Mouse (Mus musculus): ENCODE measurements around the gene Rfc4. TPM values are rescaled to one million over a fixed set of nuclear protein-coding genes. Genes with fewer than 3 reads are reported as not detected.

Rfc4 gene
- polyA plus RNA-seq, 1 experiment from 2014 or later, result 239 TPM

DNA sequence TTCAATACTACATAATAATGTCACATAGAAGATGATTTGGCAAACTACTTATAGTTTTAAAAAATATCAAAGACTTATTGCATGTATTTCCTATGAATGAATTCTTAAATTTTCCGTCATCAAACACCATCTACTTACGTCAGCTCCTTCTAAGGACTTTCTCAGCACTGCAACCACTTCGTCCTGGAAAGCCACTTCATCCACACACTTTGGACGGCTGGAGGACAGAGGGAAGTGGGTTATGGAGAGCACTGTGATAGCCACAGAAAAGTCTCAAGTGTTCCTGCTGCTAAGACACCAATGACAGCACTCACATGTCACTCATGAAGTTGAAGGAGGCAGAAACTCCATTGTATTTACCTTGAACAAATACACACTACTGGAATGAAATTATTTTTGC is 3.1 kb downstream of the Rfc4 start:
- no peak overlapping the region for H3K27ac ChIP-seq (ENCODE audit: low read depth, low read length)
- H3K4me3 ChIP-seq (ENCODE audit: low read depth, low read length), result no peak overlapping the region
- ATAC-seq (replicated peaks; ENCODE audit: low FRiP score), result no peak
- DNase-seq (ENCODE audit: low spot score), result no peak
- H3K9me3 ChIP-seq (ENCODE audit: control insufficient read depth, low read length), result no peaks in the 10 kb centered on the region
- 0 out of 2 replicates have a peak, but pooled peaks cover 6% of the 10 kb centered on the region for H3K4me1 ChIP-seq (replicated peaks; ENCODE audit: control insufficient read depth, insufficient read depth, low read length)
- peaks cover 2% of the 10 kb centered on the region; the same call in 1 of the 2 replicates for H3K36me3 ChIP-seq (ENCODE audit: control insufficient read depth, insufficient read depth, low read length)
- H3K27me3 ChIP-seq (ENCODE audit: control insufficient read depth, insufficient read depth, low read length), result no peaks in the 10 kb centered on the region
- WGBS, result 96% methylated on average over 4 of the region's 4 CpGs
- no peak overlapping the region for H3K4me2 ChIP-seq (ENCODE audit: low read depth, low read length, severe bottlenecking)
- H3K9ac ChIP-seq (ENCODE audit: low read length), result no peak overlapping the region

- no peak overlapping the region for H3K4me3 ChIP-seq (ENCODE audit: low read depth, low read length)
- no peak for DNase-seq (ENCODE audit: low spot score)
- 0 out of 2 replicates have a peak, but pooled peaks cover 2% of the 10 kb centered on the region for H3K4me1 ChIP-seq (replicated peaks; ENCODE audit: control insufficient read depth, insufficient read depth, low read length)
- no peak overlapping the region for H3K9ac ChIP-seq (ENCODE audit: low read length)
- peaks cover 2% of the 10 kb centered on the region; the same call in 1 of the 2 replicates for H3K36me3 ChIP-seq (ENCODE audit: control insufficient read depth, insufficient read depth, low read length)
- WGBS, result 91% methylated on average over 4 of the region's 4 CpGs
- H3K27me3 ChIP-seq (ENCODE audit: control insufficient read depth, insufficient read depth, low read length), result no peaks in the 10 kb centered on the region
- no peak overlapping the region for H3K27ac ChIP-seq (ENCODE audit: low read depth, low read length)
- no peak overlapping the region for H3K4me2 ChIP-seq (ENCODE audit: low read depth, low read length, severe bottlenecking)
- no peaks in the 10 kb centered on the region for H3K9me3 ChIP-seq (ENCODE audit: control insufficient read depth, low read length)
- no peak for ATAC-seq (replicated peaks; ENCODE audit: low FRiP score)
These were observed 4.4 kb downstream of the Rfc4 start for GRCm38 (mm10) chr16:23123104-23123503.

- Histone ChIP-seq H3K4me2 (ENCODE audit: low read depth, low read length, severe bottlenecking) (no peak overlapping the region), H3K27me3 (ENCODE audit: control insufficient read depth, insufficient read depth, low read length) (no peaks in the 10 kb centered on the region), H3K36me3 (ENCODE audit: control insufficient read depth, insufficient read depth, low read length) (peaks cover 2% of the 10 kb centered on the region; the same call in 1 of the 2 replicates), H3K9me3 (ENCODE audit: control insufficient read depth, low read length) (no peaks in the 10 kb centered on the region), H3K9ac (ENCODE audit: low read length) (no peak overlapping the region), H3K4me3 (ENCODE audit: low read depth, low read length) (no peak overlapping the region), H3K4me1 (replicated peaks; ENCODE audit: control insufficient read depth, insufficient read depth, low read length) (0 out of 2 replicates have a peak, but pooled peaks cover 2% of the 10 kb centered on the region), H3K27ac (ENCODE audit: low read depth, low read length) (no peak overlapping the region)
- DNase-seq (ENCODE audit: low spot score), result no peak
- 96% methylated on average over 3 of the region's 3 CpGs for WGBS
- no peak for ATAC-seq (replicated peaks; ENCODE audit: low FRiP score)
These were observed 5.1 kb downstream of the Rfc4 start for GRCm38 (mm10) chr16:23122446-23122845.

DNA sequence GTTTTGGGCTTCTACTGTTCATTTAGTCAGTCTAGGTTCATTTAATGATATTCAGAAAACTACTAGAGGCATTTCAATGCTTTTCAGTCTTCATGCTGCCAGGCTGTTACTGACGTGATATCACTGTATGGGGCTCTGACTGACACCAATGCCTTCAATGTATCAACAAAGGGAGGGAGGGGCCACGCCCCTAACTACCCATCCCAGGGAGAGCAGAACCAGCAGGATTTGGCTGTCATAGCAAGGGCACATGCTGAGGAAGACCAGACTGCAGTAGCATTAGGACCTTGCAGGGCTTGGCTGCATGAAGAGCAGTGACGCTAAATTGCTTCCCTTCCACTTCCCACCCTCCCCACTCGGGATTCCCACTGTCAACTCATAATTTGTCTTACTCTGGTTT is 10.4 kb downstream of the Rfc4 start:
- H3K27ac ChIP-seq (ENCODE audit: low read depth, low read length), result no peak overlapping the region
- no peak for DNase-seq (ENCODE audit: low spot score)
- H3K4me1 ChIP-seq (replicated peaks; ENCODE audit: control insufficient read depth, insufficient read depth, low read length), result no peaks in the 10 kb centered on the region
- H3K36me3 ChIP-seq (ENCODE audit: control insufficient read depth, insufficient read depth, low read length), result no peaks in the 10 kb centered on the region; the same call in 1 of the 2 replicates
- H3K9me3 ChIP-seq (ENCODE audit: control insufficient read depth, low read length), result no peaks in the 10 kb centered on the region
- no peak overlapping the region for H3K9ac ChIP-seq (ENCODE audit: low read length)
- H3K4me2 ChIP-seq (ENCODE audit: low read depth, low read length, severe bottlenecking), result no peak overlapping the region
- H3K4me3 ChIP-seq (ENCODE audit: low read depth, low read length), result no peak overlapping the region
- WGBS, result 77% methylated on average over 4 of the region's 4 CpGs
- H3K27me3 ChIP-seq (ENCODE audit: control insufficient read depth, insufficient read depth, low read length), result no peaks in the 10 kb centered on the region
- ATAC-seq (replicated peaks; ENCODE audit: low FRiP score), result 0 out of 2 replicates have a peak, but pooled peaks have one; percentile 36

GRCm38 (mm10) chr16:23115486-23115885 is 12.1 kb downstream of the Rfc4 start:
- no peak overlapping the region for H3K4me2 ChIP-seq (ENCODE audit: low read depth, low read length, severe bottlenecking)
- peaks cover 3% of the 10 kb centered on the region; the same call in 1 of the 2 replicates for H3K36me3 ChIP-seq (ENCODE audit: control insufficient read depth, insufficient read depth, low read length)
- no peak overlapping the region for H3K4me3 ChIP-seq (ENCODE audit: low read depth, low read length)
- H3K27me3 ChIP-seq (ENCODE audit: control insufficient read depth, insufficient read depth, low read length), result no peaks in the 10 kb centered on the region
- ATAC-seq (replicated peaks; ENCODE audit: low FRiP score), result no peak
- no peak overlapping the region for H3K9ac ChIP-seq (ENCODE audit: low read length)
- no peak for DNase-seq (ENCODE audit: low spot score)
- WGBS, result 91% methylated on average over 3 of the region's 3 CpGs
- no peaks in the 10 kb centered on the region for H3K9me3 ChIP-seq (ENCODE audit: control insufficient read depth, low read length)
- no peak overlapping the region for H3K27ac ChIP-seq (ENCODE audit: low read depth, low read length)
- no peaks in the 10 kb centered on the region for H3K4me1 ChIP-seq (replicated peaks; ENCODE audit: control insufficient read depth, insufficient read depth, low read length)

GRCm38 (mm10) chr16:23114339-23115171 is 13.0 kb downstream of the Rfc4 start:
- no peaks in the 10 kb centered on the region for H3K9me3 ChIP-seq (ENCODE audit: control insufficient read depth, low read length)
- no peaks in the 10 kb centered on the region for H3K27me3 ChIP-seq (ENCODE audit: control insufficient read depth, insufficient read depth, low read length)
- DNase-seq (ENCODE audit: low spot score), result no peak
- ATAC-seq (replicated peaks; ENCODE audit: low FRiP score), result peak; percentile 45; the same call in 1 of the 2 replicates
- H3K4me1 ChIP-seq (replicated peaks; ENCODE audit: control insufficient read depth, insufficient read depth, low read length), result peaks cover under 1% of the 10 kb centered on the region; the same call in 1 of the 2 replicates
- no peak overlapping the region for H3K4me2 ChIP-seq (ENCODE audit: low read depth, low read length, severe bottlenecking)
- WGBS, result 68% methylated on average over 5 of the region's 5 CpGs
- peaks cover 3% of the 10 kb centered on the region for H3K36me3 ChIP-seq (ENCODE audit: control insufficient read depth, insufficient read depth, low read length)
- no peak overlapping the region for H3K9ac ChIP-seq (ENCODE audit: low read length)
- H3K4me3 ChIP-seq (ENCODE audit: low read depth, low read length), result no peak overlapping the region
- H3K27ac ChIP-seq (ENCODE audit: low read depth, low read length), result no peak overlapping the region

DNA sequence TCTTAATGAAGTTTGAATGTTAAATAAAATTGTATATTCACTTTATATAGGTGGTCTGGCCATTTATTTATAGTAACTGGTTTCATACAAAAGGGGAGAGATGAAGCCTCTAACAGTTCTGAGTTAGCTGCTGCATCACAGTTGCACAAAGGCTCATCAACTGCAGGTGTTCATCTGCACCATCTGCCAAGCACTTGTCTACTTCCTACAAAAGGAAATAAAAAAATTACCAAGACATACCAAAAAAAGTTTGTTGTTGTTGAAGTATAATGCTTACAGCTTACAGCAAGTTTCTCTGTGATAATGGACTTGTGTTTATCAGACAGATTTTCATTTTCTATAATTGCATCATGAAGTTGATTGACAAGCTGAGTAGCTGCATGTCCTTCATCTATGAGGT is 13.6 kb downstream of the Rfc4 start:
- peaks cover 10% of the 10 kb centered on the region for H3K36me3 ChIP-seq (ENCODE audit: control insufficient read depth, insufficient read depth, low read length)
- no peak for DNase-seq (ENCODE audit: low spot score)
- peaks cover 7% of the 10 kb centered on the region; the same call in 1 of the 2 replicates for H3K4me1 ChIP-seq (replicated peaks; ENCODE audit: control insufficient read depth, insufficient read depth, low read length)
- H3K9ac ChIP-seq (ENCODE audit: low read length), result no peak overlapping the region
- H3K27ac ChIP-seq (ENCODE audit: low read depth, low read length), result no peak overlapping the region
- H3K27me3 ChIP-seq (ENCODE audit: control insufficient read depth, insufficient read depth, low read length), result no peaks in the 10 kb centered on the region
- H3K9me3 ChIP-seq (ENCODE audit: control insufficient read depth, low read length), result no peaks in the 10 kb centered on the region
- no peak overlapping the region for H3K4me2 ChIP-seq (ENCODE audit: low read depth, low read length, severe bottlenecking)
- H3K4me3 ChIP-seq (ENCODE audit: low read depth, low read length), result no peak overlapping the region
- ATAC-seq (replicated peaks; ENCODE audit: low FRiP score), result no peak

DNA sequence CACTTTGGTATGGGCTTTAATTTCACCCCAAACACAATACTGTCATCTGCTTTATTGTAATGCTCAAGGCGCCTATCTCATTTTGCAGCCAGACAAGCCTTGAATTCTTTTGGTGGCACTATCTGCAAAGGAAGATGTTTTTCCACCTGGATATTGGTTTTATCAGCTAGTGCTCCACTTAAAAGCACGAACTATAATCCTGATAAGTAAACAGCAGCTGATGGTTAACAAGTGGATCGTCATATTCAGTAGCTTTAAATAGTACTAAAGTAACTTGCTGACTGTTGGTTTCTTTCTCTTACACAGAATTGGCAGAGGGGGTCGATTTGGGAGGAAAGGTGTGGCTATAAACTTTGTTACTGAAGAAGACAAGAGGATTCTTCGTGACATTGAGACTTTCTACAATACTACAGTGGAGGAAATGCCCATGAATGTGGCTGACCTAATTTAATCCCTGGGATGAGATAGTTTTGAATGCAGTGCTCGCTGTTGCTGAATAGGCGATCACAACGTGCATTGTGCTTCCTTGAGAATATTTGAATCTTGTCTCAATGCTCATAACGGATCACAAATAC is 14.6 kb downstream of the Rfc4 start:
- 66% methylated on average over 9 of the region's 9 CpGs for WGBS
- Histone ChIP-seq H3K4me2 (ENCODE audit: low read depth, low read length, severe bottlenecking) (no peak overlapping the region), H3K9me3 (ENCODE audit: control insufficient read depth, low read length) (no peaks in the 10 kb centered on the region), H3K4me1 (replicated peaks; ENCODE audit: control insufficient read depth, insufficient read depth, low read length) (peaks cover 7% of the 10 kb centered on the region; the same call in 1 of the 2 replicates), H3K27ac (ENCODE audit: low read depth, low read length) (no peak overlapping the region), H3K4me3 (ENCODE audit: low read depth, low read length) (no peak overlapping the region), H3K36me3 (ENCODE audit: control insufficient read depth, insufficient read depth, low read length) (peaks cover 10% of the 10 kb centered on the region), H3K27me3 (ENCODE audit: control insufficient read depth, insufficient read depth, low read length) (no peaks in the 10 kb centered on the region), H3K9ac (ENCODE audit: low read length) (no peak overlapping the region)
- DNase-seq (ENCODE audit: low spot score) (no peak), ATAC-seq (replicated peaks; ENCODE audit: low FRiP score) (no peak)

All from forebrain, embryonic 11.5 days (tissue).